Mouse (Mus musculus) intestine, postnatal 0 days (tissue): ENCODE measurements at regions not wholly inside any gene's neighbourhood (a gene's known extent, or its start where the extent isn't known, plus 50 kb on each side); places are given as distances from the start of the nearest gene placed in this dataset.

Experiments
- ATAC-seq: fragments of 200-750 bp; cut with Nextera tagmentation; 2 replicates; pipeline ENCODE4 v1.8.0; 2017; ENCODE audit warnings: mild to moderate bottlenecking, moderate TSS enrichment, moderate library complexity
- H3K27ac ChIP-seq: fragments of 300-500 bp; sonication (generic); 2 replicates; pipeline ENCODE4 v1.5.1; 2014; ENCODE audit warnings: mild to moderate bottlenecking, low read depth, low read length, moderate library complexity
- H3K27me3 ChIP-seq: fragments of 300-500 bp; sonication (generic); replicated peaks from 2 replicates; pipeline ENCODE4 v1.6.1; 2014; ENCODE audit warnings: low read length, mixed read lengths; ENCODE audit not compliant: control insufficient read depth, insufficient read depth
- H3K36me3 ChIP-seq: fragments of 300-500 bp; sonication (generic); 2 replicates; pipeline ENCODE4 v1.6.1; 2014; ENCODE audit warnings: mild to moderate bottlenecking, moderate library complexity; ENCODE audit not compliant: control insufficient read depth, insufficient read depth
- H3K4me1 ChIP-seq: fragments of 300-500 bp; sonication (generic); replicated peaks from 2 replicates; pipeline ENCODE4 v1.6.1; 2014; ENCODE audit warnings: antibody characterized with exemption, low read length, mixed read lengths; ENCODE audit not compliant: control insufficient read depth, insufficient read depth
- H3K4me2 ChIP-seq: fragments of 300-500 bp; sonication (generic); replicated peaks from 2 replicates; pipeline ENCODE4 v1.6.1; 2014; ENCODE audit warnings: low read depth, mild to moderate bottlenecking, moderate library complexity
- H3K4me3 ChIP-seq: fragments of 300-500 bp; sonication (generic); 2 replicates; pipeline ENCODE4 v1.5.1; 2014; ENCODE audit warnings: low read depth, low read length
- H3K9ac ChIP-seq: fragments of 300-500 bp; sonication (generic); 2 replicates; pipeline ENCODE4 v1.6.1; 2014; ENCODE audit warnings: mild to moderate bottlenecking, low read depth, low read length
- H3K9me3 ChIP-seq: fragments of 300-500 bp; sonication (generic); 2 replicates; pipeline ENCODE4 v1.6.1; 2016; ENCODE audit warnings: mixed run types; ENCODE audit not compliant: control insufficient read depth
- CTCF ChIP-seq: sonication (generic); IDR thresholded peaks from 2 replicates; pipeline ENCODE4 v1.5.1; 2016; ENCODE audit warnings: low read depth, mild to moderate bottlenecking, control low read depth, antibody characterized with exemption, moderate library complexity
- WGBS: fragments of 180-500 bp; shearing (Covaris S2); extraction: QIAGEN DNeasy Blood & Tissue Kit; methylation state at CpG from one replicate; pipeline ENCODE4 v1.1.7; 2014; 5-methylcytosine and 5-hydroxymethylcytosine counted together

DNA sequence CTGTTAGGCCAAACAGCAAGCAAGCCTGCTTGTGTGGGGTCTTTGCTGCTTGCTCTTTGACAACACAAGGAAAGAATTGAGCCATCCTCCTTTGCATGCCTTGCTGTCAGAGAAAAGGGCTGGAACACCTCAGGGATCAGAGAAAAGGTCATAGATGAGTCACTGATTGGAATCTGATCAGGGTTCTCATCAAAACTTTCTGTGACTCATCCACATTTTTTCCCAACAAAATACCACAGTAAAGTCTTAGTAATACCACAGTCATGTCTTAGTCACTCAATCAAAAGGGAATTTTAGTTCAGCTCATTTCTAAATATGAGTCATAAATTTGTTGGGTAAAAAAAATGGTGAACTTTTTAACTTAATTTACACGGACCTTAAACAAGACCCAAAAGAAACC is 583.1 kb downstream of the Gm43517 start:
- Histone ChIP-seq H3K4me1 (no peaks in the 10 kb centered on the region), H3K4me2 (no peak overlapping the region), H3K27me3 (no peaks in the 10 kb centered on the region), H3K4me3 (no peak overlapping the region), H3K27ac (no peak overlapping the region), H3K36me3 (no peaks in the 10 kb centered on the region), H3K9ac (no peak overlapping the region), H3K9me3 (no peaks in the 10 kb centered on the region)
- ATAC-seq: no peak
- WGBS: 68% methylated on average over 1 of the region's 1 CpGs
- no peak for TF ChIP-seq CTCF

DNA sequence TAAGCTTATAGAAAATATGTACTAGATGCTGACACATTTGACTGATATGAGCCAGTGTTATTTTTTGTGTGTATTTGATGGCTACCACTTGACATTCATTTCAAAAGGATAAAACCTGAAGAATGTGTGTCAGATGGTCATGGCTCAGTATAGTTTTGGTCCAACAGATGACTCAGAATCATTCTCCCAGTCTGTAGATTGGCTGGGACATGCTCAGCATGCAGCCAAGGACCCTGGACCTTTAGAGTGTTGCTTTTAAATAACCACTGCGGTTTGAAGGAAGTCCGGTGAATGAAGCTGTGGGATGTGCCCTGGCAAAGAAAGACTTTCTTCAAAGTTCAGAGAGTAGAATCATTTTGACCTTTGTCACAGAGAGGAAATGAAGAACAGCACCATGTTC is 584.6 kb downstream of the Gm43517 start:
- H3K4me3 ChIP-seq: no peak overlapping the region
- no peaks in the 10 kb centered on the region for H3K27me3 ChIP-seq
- TF ChIP-seq CTCF: no peak
- H3K9ac ChIP-seq: no peak overlapping the region
- H3K4me1 ChIP-seq: no peaks in the 10 kb centered on the region
- H3K9me3 ChIP-seq: no peaks in the 10 kb centered on the region
- 88% methylated on average over 2 of the region's 2 CpGs for WGBS
- no peak overlapping the region for H3K27ac ChIP-seq
- H3K36me3 ChIP-seq: no peaks in the 10 kb centered on the region
- no peak for ATAC-seq
- no peak overlapping the region for H3K4me2 ChIP-seq

DNA sequence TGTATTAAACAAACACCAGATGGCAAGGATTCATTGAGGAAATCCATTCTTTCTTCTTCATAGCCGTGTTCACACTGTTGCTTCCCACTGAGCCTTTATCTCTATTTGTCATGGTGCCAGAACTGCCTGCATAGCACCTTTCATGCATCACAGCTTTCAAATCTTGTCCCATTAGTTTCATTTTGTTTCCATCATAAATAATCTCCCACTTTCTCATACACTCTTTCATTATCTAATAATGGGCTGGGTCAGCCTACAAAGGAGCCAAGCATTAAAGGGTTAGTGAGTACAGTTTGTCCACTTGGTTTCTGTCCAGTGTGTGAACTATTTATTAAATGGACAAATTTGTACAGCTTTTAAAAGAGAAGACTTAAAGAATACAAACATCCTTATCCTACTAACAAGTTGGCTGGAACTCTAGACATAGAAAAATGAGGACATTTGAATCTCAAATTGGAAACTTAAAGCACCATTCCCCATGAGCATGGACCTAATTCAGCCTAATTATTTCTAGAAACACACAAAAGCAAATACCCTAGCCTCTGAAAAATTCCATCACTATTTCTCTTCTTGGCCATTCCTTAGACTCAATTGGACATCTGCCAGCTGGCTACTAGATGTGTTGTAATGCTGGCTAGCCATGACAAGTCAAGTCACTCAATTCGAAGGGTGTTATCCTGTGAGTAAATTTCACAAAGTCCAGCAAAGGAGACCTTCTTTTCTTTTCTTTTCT is 589.8 kb downstream of the Gm43517 start:
- Histone ChIP-seq H3K4me3 (no peak overlapping the region), H3K36me3 (no peaks in the 10 kb centered on the region), H3K4me2 (no peak overlapping the region), H3K9ac (no peak overlapping the region), H3K27me3 (no peaks in the 10 kb centered on the region), H3K4me1 (no peaks in the 10 kb centered on the region), H3K27ac (no peak overlapping the region), H3K9me3 (no peaks in the 10 kb centered on the region)
- TF ChIP-seq CTCF: no peak
- no peak for ATAC-seq
- WGBS: 58% methylated on average over 2 of the region's 2 CpGs

DNA sequence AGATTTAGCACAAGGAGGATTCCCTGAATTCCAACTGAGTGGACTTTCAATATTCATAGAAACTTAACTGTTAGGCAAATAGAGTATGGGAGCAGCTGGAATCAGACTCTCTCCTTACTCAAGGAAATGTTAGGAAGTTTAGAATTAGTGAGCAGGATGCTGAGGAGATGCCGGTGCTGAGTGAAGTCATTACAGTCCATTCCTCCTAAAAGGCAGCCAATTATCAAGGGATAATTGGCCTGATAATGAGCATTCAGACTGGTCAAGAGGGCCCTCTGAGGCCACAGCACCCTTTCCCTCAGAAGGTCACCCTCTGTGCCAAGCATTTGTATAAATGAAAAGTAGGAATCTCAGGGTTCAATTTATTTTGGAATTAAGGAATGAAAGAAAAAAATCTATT is 590.6 kb downstream of the Gm43517 start:
- H3K9ac ChIP-seq: no peak overlapping the region
- TF ChIP-seq CTCF: no peak
- H3K27me3 ChIP-seq: no peaks in the 10 kb centered on the region
- no peak overlapping the region for H3K27ac ChIP-seq
- no peaks in the 10 kb centered on the region for H3K9me3 ChIP-seq
- 73% methylated on average over 1 of the region's 1 CpGs for WGBS
- no peaks in the 10 kb centered on the region for H3K4me1 ChIP-seq
- H3K36me3 ChIP-seq: no peaks in the 10 kb centered on the region
- no peak overlapping the region for H3K4me3 ChIP-seq
- ATAC-seq: no peak
- H3K4me2 ChIP-seq: no peak overlapping the region

DNA sequence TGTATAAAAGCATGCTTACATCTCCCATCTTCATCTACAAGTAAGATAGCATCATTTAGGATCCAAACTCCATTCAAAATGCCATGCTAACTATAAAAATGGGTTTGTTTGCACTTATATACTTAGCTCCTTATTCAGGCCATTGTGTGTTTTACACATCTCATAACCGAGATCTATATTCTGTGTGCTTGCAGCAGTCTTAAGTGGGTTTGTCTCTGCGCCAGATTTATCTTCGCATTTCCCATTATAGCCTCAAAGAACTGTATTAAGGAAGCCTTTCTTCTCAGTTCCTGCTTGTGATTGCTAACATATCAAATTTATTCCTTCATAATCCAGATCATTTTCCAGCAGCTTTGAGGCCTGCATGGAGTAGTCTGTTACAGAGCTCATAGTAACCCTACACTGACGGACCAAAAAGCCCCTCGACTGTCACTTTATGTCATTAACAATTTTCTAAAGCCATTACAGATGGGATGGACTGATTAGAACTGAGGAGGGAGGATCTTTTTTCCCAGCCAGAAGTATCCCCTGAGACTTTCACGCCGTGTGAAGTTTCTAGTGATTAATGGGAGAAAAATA is 607.6 kb downstream of the Gm43517 start:
- WGBS: 63% methylated on average over 7 of the region's 7 CpGs
- Histone ChIP-seq H3K9ac (no peak overlapping the region), H3K9me3 (no peaks in the 10 kb centered on the region), H3K36me3 (no peaks in the 10 kb centered on the region), H3K4me3 (no peak overlapping the region), H3K27me3 (no peaks in the 10 kb centered on the region), H3K4me2 (no peak overlapping the region), H3K4me1 (no peaks in the 10 kb centered on the region), H3K27ac (no peak overlapping the region)
- no peak for TF ChIP-seq CTCF
- ATAC-seq: no peak

DNA sequence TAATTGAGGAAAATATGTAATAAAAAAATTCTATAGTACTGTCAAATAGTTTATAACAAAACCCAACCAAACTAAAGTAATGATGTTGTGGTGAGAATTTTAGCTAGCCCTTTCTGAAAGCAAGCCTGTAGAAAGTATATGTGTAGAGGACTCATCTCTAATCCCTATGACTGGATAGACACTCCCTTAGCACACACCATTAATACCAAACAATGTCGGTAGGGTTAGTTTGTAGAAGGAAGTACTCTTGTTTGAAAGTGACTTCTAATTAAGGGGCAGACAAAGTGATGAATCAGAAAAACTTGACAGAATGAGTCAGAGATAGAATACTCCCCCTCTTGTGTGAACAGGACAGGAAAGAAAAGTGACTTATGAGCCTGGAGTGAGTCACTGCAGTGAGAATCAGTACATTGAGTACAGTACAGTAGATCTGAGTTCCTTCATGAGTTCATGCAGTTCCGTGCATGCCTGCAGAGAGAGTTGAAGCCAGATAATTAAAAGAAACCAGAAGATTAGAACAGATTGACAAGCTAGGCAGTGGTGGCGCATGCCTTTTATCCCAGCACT is 610.0 kb downstream of the Prkd1 start:
- Histone ChIP-seq H3K4me1 (no peaks in the 10 kb centered on the region), H3K36me3 (no peaks in the 10 kb centered on the region), H3K4me2 (no peak overlapping the region), H3K9me3 (no peaks in the 10 kb centered on the region), H3K4me3 (no peak overlapping the region), H3K27ac (no peak overlapping the region), H3K27me3 (no peaks in the 10 kb centered on the region), H3K9ac (no peak overlapping the region)
- 80% methylated on average over 3 of the region's 3 CpGs for WGBS
- TF ChIP-seq CTCF: no peak
- no peak for ATAC-seq
